Mouse (Mus musculus): Measurements from ENCODE around the gene Tmem126b. TPM values are rescaled to one million over a fixed set of nuclear protein-coding genes. Genes with fewer than 3 reads are reported as not detected.

Tmem126b gene
- 7.1 TPM for polyA plus RNA-seq (2014; fragmentation: Illumina TruSeq; extraction: RNeasy Lipid Tissue Mini Kit (QIAGEN cat#74804); ENCODE audit: low read depth, low replicate concordance)

GRCm38 (mm10) chr7:90475793-90476312 lies at the start of gene Tmem126b:
Gene Tmem126b (minus strand): TSS chr7:90476001.

GRCm38 (mm10) chr7:90476313-90477245 lies 778 bp upstream of the Tmem126b start, which contains the start of gene Dlg2:
Gene Dlg2 (plus strand): TSS chr7:90476672.

GRCm38 (mm10) chr7:90456845-90457468 lies 18.8 kb downstream of the Tmem126b start, which contains the start of gene Tmem126a:
Gene Tmem126a (minus strand): TSS chr7:90457229.

GRCm38 (mm10) chr7:90442518-90443080 lies 33.2 kb downstream of the Tmem126b start, which contains the start of gene Crebzf:
Gene Crebzf (plus strand): TSS chr7:90442729.

GRCm38 (mm10) chr7:90426020-90427001 lies 49.5 kb downstream of the Tmem126b start, which contains the start of gene Ccdc89:
Gene Ccdc89 (plus strand): TSS chr7:90426577.

Other genes starting within 250 kb of the Tmem126b start
- 340 TPM for gene Ccdc83, start 210.2 kb downstream of the Tmem126b start, polyA plus RNA-seq (2014; fragmentation: Illumina TruSeq; extraction: RNeasy Lipid Tissue Mini Kit (QIAGEN cat#74804); ENCODE audit: low read depth, low replicate concordance)
- 5.2 TPM for gene Sytl2, start 173.7 kb downstream of the Tmem126b start, polyA plus RNA-seq (2014; fragmentation: Illumina TruSeq; extraction: RNeasy Lipid Tissue Mini Kit (QIAGEN cat#74804); ENCODE audit: low read depth, low replicate concordance)
- gene Ccdc89, start 49.4 kb downstream of the Tmem126b start, polyA plus RNA-seq (2014; fragmentation: Illumina TruSeq; extraction: RNeasy Lipid Tissue Mini Kit (QIAGEN cat#74804); ENCODE audit: low read depth, low replicate concordance), result 70.6 TPM
- 49.3 TPM for gene Crebzf, start 33.3 kb downstream of the Tmem126b start, polyA plus RNA-seq (2014; fragmentation: Illumina TruSeq; extraction: RNeasy Lipid Tissue Mini Kit (QIAGEN cat#74804); ENCODE audit: low read depth, low replicate concordance)
- 53.7 TPM for gene Tmem126a, start 18.8 kb downstream of the Tmem126b start, polyA plus RNA-seq (2014; fragmentation: Illumina TruSeq; extraction: RNeasy Lipid Tissue Mini Kit (QIAGEN cat#74804); ENCODE audit: low read depth, low replicate concordance)
- 53.4 TPM for gene Dlg2, start 671 bp upstream of the Tmem126b start, polyA plus RNA-seq (2014; fragmentation: Illumina TruSeq; extraction: RNeasy Lipid Tissue Mini Kit (QIAGEN cat#74804); ENCODE audit: low read depth, low replicate concordance)